Mouse (Mus musculus) small intestine, adult 2 months (tissue): ENCODE measurements around the gene Clic4. TPM values are rescaled to one million over a fixed set of nuclear protein-coding genes. Genes with fewer than 3 reads are reported as not detected.

Experiments used
- H3K27ac ChIP-seq: fragments of 200-500 bp; 2 replicates; pipeline ENCODE4 v1.5.1; 2012; ENCODE audit warnings: low read depth, low read length, control low read depth, inconsistent platforms; ENCODE audit not compliant: insufficient read depth
- H3K27me3 ChIP-seq: fragments of 200-500 bp; 2 replicates; pipeline ENCODE4 v1.6.1; 2012; ENCODE audit warnings: mild to moderate bottlenecking, moderate library complexity, low read length, inconsistent platforms; ENCODE audit not compliant: control insufficient read depth, insufficient read depth
- H3K36me3 ChIP-seq: fragments of 200-500 bp; 2 replicates; pipeline ENCODE4 v1.6.1; 2012; ENCODE audit warnings: mild to moderate bottlenecking, low read length, control low read depth, inconsistent platforms; ENCODE audit not compliant: control insufficient read depth, insufficient read depth
- H3K4me1 ChIP-seq: fragments of 200-500 bp; 2 replicates; pipeline ENCODE4 v1.6.1; 2012; ENCODE audit warnings: low read length, inconsistent platforms, mixed read lengths; ENCODE audit not compliant: control insufficient read depth, insufficient read depth, insufficient read length
- H3K4me3 ChIP-seq: fragments of 200-500 bp; 2 replicates; pipeline ENCODE4 v1.5.1; 2012; ENCODE audit warnings: low read depth, mild to moderate bottlenecking, control low read depth, inconsistent platforms, low read length, moderate library complexity
- CTCF ChIP-seq: fragments of 200-500 bp; IDR thresholded peaks from 2 replicates; pipeline ENCODE4 v1.5.1; 2012; ENCODE audit warnings: low read depth, mild to moderate bottlenecking, control low read depth, inconsistent platforms, low read length, moderate library complexity, mixed read lengths; ENCODE audit not compliant: insufficient replicate concordance, insufficient read length; ENCODE audit errors: extremely low read depth
- POLR2A ChIP-seq: fragments of 200-500 bp; IDR thresholded peaks from 2 replicates; pipeline ENCODE4 v1.6.1; 2012; ENCODE audit warnings: low read depth, mild to moderate bottlenecking, control low read depth, inconsistent platforms, low read length, moderate library complexity
- whole genome bisulfite sequencing: fragments of 180-500 bp; shearing (Covaris S2); methylation state at CpG from one replicate; pipeline ENCODE4 v1.1.7; 2018; 5-methylcytosine and 5-hydroxymethylcytosine counted together
- polyA plus RNA-seq: library from polyadenylated mRNA; depleted of rRNA; stranded (reverse); fragments of >200 nt; gene quantifications from 2 replicates; pipeline ENCODE4 v1.2.3, GENCODE M21; 2012

Gene Clic4
- polyA plus RNA-seq, 1 experiment: 26.2 TPM

DNA sequence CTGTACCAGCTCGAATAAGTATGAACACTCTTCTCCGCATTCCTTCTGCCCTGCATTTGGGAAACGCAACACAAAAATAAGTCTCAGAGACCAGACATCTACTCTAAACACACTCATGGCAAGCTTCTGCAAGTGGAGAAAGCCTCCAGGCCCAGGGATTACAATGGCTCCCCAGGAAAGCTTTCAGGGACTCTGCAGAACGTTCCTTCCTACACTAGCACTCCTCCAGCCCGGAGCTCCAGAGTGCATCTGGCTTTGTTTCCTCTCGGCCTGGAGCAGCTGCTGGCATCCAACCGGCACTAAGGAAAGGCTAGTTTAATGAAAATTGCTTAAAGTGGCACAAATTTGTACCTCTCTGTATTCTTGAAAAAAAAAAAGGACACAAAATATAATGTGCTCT lies 14.1 kb downstream of the Clic4 start:
- Histone ChIP-seq H3K4me1 (peaks cover 3% of the 10 kb centered on the region; the same call in 1 of the 2 replicates), H3K27ac (peak overlapping the region; percentile 42; the same call in 1 of the 2 replicates), H3K36me3 (peaks cover 6% of the 10 kb centered on the region; the same call in 1 of the 2 replicates), H3K27me3 (no peaks in the 10 kb centered on the region), H3K4me3 (no peak overlapping the region)
- TF ChIP-seq POLR2A: no peak
- TF ChIP-seq CTCF: no peak
- WGBS: 66% methylated on average over 7 of the region's 7 CpGs

DNA sequence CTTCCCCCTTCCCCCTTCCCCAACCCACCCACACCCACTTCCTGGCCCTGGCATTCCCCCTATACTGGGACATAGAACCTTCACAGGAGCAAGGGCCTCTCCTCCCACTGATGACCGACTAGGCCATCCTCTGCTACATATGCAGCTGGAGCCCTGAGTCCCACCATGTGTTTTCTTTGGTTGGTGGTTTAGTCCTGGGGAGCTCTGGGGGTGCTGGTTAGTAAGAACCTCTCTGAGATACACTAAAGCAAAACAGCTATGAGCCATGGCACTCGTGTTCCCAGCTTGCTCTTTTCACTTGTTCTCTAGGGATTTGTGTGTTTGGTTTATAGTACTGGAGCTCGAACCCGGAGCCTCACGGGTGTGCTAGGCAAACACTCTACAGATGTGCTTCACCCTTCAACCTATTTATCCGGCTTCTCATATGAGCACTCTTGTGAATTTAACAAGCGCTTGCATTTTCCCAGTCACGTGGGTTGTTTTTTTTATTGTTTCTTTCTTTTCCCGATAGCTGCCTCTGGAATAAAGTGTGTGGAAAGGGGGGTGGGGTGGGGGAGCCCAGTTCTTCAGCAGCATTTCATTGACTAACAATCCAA lies 14.6 kb downstream of the Clic4 start:
- no peaks in the 10 kb centered on the region for H3K27me3 ChIP-seq
- TF ChIP-seq CTCF (no peak), POLR2A (no peak)
- H3K27ac ChIP-seq: peak overlapping the region; percentile 42; the same call in 1 of the 2 replicates
- peaks cover 6% of the 10 kb centered on the region; the same call in 1 of the 2 replicates for H3K36me3 ChIP-seq
- no peak overlapping the region for H3K4me3 ChIP-seq
- 72% methylated on average over 9 of the region's 9 CpGs for WGBS
- H3K4me1 ChIP-seq: peaks cover 3% of the 10 kb centered on the region; the same call in 1 of the 2 replicates

GRCm38 (mm10) chr4:135256536-135257450 lies 15.8 kb downstream of the Clic4 start:
- Histone ChIP-seq H3K27me3 (no peaks in the 10 kb centered on the region), H3K36me3 (peaks cover 2% of the 10 kb centered on the region; the same call in 1 of the 2 replicates), H3K4me1 (peaks cover 3% of the 10 kb centered on the region; the same call in 1 of the 2 replicates), H3K27ac (no peak overlapping the region), H3K4me3 (no peak overlapping the region)
- WGBS: 83% methylated on average over 11 of the region's 11 CpGs
- no peak for TF ChIP-seq CTCF
- TF ChIP-seq POLR2A: no peak

DNA sequence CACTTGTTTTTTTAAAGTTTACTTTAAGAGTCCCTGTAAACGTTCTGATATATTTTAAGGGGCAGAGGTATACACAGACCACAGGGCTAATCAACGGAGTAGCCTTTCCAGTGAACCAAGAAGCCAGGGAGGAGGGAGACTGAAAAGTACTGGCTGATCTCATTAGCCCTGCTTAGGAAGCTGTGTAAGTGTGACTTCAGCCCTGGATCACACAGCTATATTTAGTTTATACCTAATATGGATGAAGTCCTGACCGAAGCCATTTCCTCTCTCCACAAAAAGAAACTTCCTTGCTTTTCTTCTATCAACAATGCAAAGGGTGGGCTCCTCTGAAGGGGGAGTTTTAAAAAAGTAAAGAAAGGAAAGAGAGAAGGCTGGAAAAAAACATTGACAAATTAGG lies 17.8 kb downstream of the Clic4 start:
- Histone ChIP-seq H3K36me3 (no peaks in the 10 kb centered on the region), H3K4me1 (peaks cover 3% of the 10 kb centered on the region; the same call in 1 of the 2 replicates), H3K4me3 (no peak overlapping the region), H3K27ac (peak overlapping the region; percentile 65), H3K27me3 (no peaks in the 10 kb centered on the region)
- WGBS: 57% methylated on average over 3 of the region's 3 CpGs
- TF ChIP-seq POLR2A (no peak), CTCF (no peak)

- TF ChIP-seq POLR2A: no peak
- no peak for TF ChIP-seq CTCF
- H3K27me3 ChIP-seq: no peaks in the 10 kb centered on the region
- peaks cover 3% of the 10 kb centered on the region; the same call in 1 of the 2 replicates for H3K4me1 ChIP-seq
- H3K4me3 ChIP-seq: no peak overlapping the region
- no peaks in the 10 kb centered on the region for H3K36me3 ChIP-seq
- peak overlapping the region; percentile 65 for H3K27ac ChIP-seq
- WGBS: 72% methylated on average over 4 of the region's 4 CpGs
These were observed 18.3 kb downstream of the Clic4 start for GRCm38 (mm10) chr4:135254321-135254720.

GRCm38 (mm10) chr4:135253239-135254039 lies 19.2 kb downstream of the Clic4 start:
- H3K27me3 ChIP-seq: no peaks in the 10 kb centered on the region
- 84% methylated on average over 12 of the region's 12 CpGs for WGBS
- peaks cover 3% of the 10 kb centered on the region; the same call in 1 of the 2 replicates for H3K4me1 ChIP-seq
- no peak overlapping the region for H3K4me3 ChIP-seq
- TF ChIP-seq CTCF: no peak
- no peak for TF ChIP-seq POLR2A
- no peaks in the 10 kb centered on the region for H3K36me3 ChIP-seq
- peak overlapping the region; percentile 65 for H3K27ac ChIP-seq
